Mouse (Mus musculus) megakaryocyte, embryonic 14.5 days (primary cell): Measurements from ENCODE around the gene Sgpp2.

ENCODE experiments used
- FLI1 ChIP-seq: IDR thresholded peaks from 2 replicates; pipeline ENCODE4 v1.6.1; 2012; ENCODE audit warnings: low read length, inconsistent platforms, mixed read lengths
- GATA1 ChIP-seq: IDR thresholded peaks from 3 replicates; pipeline ENCODE4 v1.6.1; 2012; ENCODE audit warnings: mixed read lengths, low read length, inconsistent platforms, borderline replicate concordance

DNA sequence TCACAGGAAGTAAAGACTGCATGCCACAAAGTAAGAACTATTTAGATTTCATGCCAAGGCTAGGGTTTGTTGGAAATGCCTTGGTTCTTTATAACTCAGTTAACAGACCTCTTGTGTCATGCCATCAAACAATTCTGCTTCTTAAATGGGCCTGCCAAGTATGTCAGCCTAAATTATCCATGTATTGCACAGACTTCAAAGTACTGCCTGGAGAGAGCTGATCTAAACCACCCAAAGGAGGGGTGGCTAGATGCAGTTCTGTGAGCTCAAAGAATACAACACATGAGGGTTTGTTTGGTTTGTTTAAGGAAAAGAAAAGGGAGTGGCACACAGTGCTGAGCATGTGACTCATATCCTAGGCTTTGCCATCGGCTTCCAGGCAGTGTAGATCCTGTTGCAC lies 137.9 kb downstream of the Sgpp2 start:
- TF ChIP-seq GATA1 (no peak), FLI1 (no peak)
